Mouse (Mus musculus) C2C12 (cell line): Measurements from ENCODE around the gene Cyp2b13.
"Not testable (repeated sequence)": the region's sequence is repeated elsewhere in the genome, so short reads cannot be mapped to it uniquely, and the experiment has no call there.

Experiments
- CEBPB ChIP-seq: IDR thresholded peaks from one replicate; pipeline ENCODE4 v1.6.1; 2011; ENCODE audit warnings: low read depth, mild to moderate bottlenecking, control low read depth, moderate library complexity
- CTCF ChIP-seq: IDR thresholded peaks from one replicate; pipeline ENCODE4 v1.5.1; 2011; ENCODE audit not compliant: control insufficient read depth, insufficient read depth, insufficient read length
- FOSL1 ChIP-seq: IDR thresholded peaks from one replicate; pipeline ENCODE4 v1.8.0; 2011; ENCODE audit warnings: mild to moderate bottlenecking, low read length; ENCODE audit not compliant: poor library complexity, insufficient read depth, severe bottlenecking
- MAX ChIP-seq: IDR thresholded peaks from one replicate; pipeline ENCODE4 v1.6.1; 2011; ENCODE audit warnings: mild to moderate bottlenecking, control low read depth
- MYOD1 ChIP-seq: IDR thresholded peaks from one replicate; pipeline ENCODE4 v1.6.1; 2011; ENCODE audit warnings: low read depth; ENCODE audit not compliant: control insufficient read depth, insufficient read length
- MYOG ChIP-seq: IDR thresholded peaks from one replicate; pipeline ENCODE4 v1.6.1; 2011; ENCODE audit not compliant: control insufficient read depth, insufficient read length; ENCODE audit errors: extremely low read depth
- USF1 ChIP-seq: IDR thresholded peaks from one replicate; pipeline ENCODE4 v1.6.1; 2011; ENCODE audit warnings: low read depth, mild to moderate bottlenecking, control low read depth, moderate library complexity

- not testable (repeated sequence) for TF ChIP-seq MAX, USF1, MYOG, CTCF, MYOD1, CEBPB, FOSL1
These were observed 6.2 kb upstream of the Cyp2b13 start for GRCm38 (mm10) chr7:26054885-26055630.
